Mouse (Mus musculus) liver, embryonic 16.5 days (tissue): ENCODE results near the gene Slc26a6. TPM values are rescaled to one million over a fixed set of nuclear protein-coding genes. Genes with fewer than 3 reads are reported as not detected.

Experiments
- ATAC-seq: fragments of 200-750 bp; cut with Nextera tagmentation; 2 replicates; pipeline ENCODE4 v1.8.0; 2017; ENCODE audit warnings: low read depth, mild to moderate bottlenecking, moderate number of reproducible peaks, moderate library complexity
- H3K27ac ChIP-seq: fragments of 300-500 bp; sonication (generic); 2 replicates; pipeline ENCODE4 v1.5.1; 2014; ENCODE audit warnings: mild to moderate bottlenecking, low read length
- H3K27me3 ChIP-seq: fragments of 300-500 bp; sonication (generic); 2 replicates; pipeline ENCODE4 v1.6.1; 2014; ENCODE audit warnings: low read depth, low read length, mixed read lengths; ENCODE audit not compliant: control insufficient read depth, insufficient read depth
- H3K36me3 ChIP-seq: fragments of 300-500 bp; sonication (generic); 2 replicates; pipeline ENCODE4 v1.6.1; 2014; ENCODE audit warnings: mild to moderate bottlenecking; ENCODE audit not compliant: control insufficient read depth, insufficient read depth
- H3K4me1 ChIP-seq: fragments of 300-500 bp; sonication (generic); 2 replicates; pipeline ENCODE4 v1.6.1; 2014; ENCODE audit warnings: low read depth, low read length, mixed read lengths; ENCODE audit not compliant: control insufficient read depth
- H3K4me2 ChIP-seq: fragments of 300-500 bp; sonication (generic); 2 replicates; pipeline ENCODE4 v1.6.1; 2014; ENCODE audit warnings: low read depth, low read length, mixed read lengths
- H3K4me3 ChIP-seq: fragments of 300-500 bp; sonication (generic); 2 replicates; pipeline ENCODE4 v1.5.1; 2014; ENCODE audit warnings: low read depth, mild to moderate bottlenecking, low read length
- H3K9ac ChIP-seq: fragments of 300-500 bp; sonication (generic); 2 replicates; pipeline ENCODE4 v1.6.1; 2014; ENCODE audit warnings: low read depth, low read length
- H3K9me3 ChIP-seq: fragments of 300-500 bp; sonication (generic); replicated peaks from 2 replicates; pipeline ENCODE4 v1.6.1; 2016; ENCODE audit warnings: low read length; ENCODE audit not compliant: control insufficient read depth
- WGBS: fragments of 180-500 bp; shearing (Covaris S2); extraction: QIAGEN DNeasy Blood & Tissue Kit; methylation state at CpG from one replicate; pipeline ENCODE4 v1.1.7; 2014; ENCODE audit not compliant: insufficient replicate concordance; 5-methylcytosine and 5-hydroxymethylcytosine counted together
- polyA plus RNA-seq: library from polyadenylated mRNA; unstranded; fragments of >200 nt; fragmentation: Nextera tagmentation; extraction: Ambion mirVana; gene quantifications from 2 replicates; pipeline ENCODE4 v1.2.1, GENCODE M21; 2015

Slc26a6 gene
- 4.8 and 4.9 TPM in 2 replicates for polyA plus RNA-seq

DNA sequence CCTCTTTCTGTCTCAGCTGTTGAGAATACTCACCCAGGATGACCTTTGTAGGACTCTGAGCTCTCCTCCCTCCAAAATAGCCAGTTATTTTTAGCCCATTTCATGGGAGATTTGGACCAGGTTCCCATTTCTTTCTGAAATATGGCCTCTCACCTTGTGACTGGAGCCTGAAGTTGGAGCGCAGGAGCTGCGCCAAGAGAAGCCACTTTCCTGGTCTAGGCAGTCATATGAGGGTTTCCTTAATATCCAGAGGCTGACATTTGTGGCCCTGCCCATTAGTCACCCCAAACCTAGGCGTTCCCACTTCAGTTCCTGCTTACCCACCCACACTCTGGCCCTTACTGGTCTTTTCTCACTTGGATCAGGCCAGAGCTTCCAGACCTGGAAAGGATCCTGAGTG, at the start of gene Slc26a6:
Slc26a6 (plus strand) TSS at position 308 of the 400 bp plus-strand sequence.
- Histone ChIP-seq H3K4me1 (peaks cover 15% of the 10 kb centered on the region), H3K4me2 (peak within 1 kb of the TSS; percentile 99), H3K27me3 (no peaks in the 10 kb centered on the region), H3K9ac (peak within 1 kb of the TSS; percentile 71), H3K9me3 (no peaks in the 10 kb centered on the region), H3K4me3 (peak within 1 kb of the TSS; percentile 76), H3K27ac (peak within 1 kb of the TSS; percentile 80), H3K36me3 (no peaks in the 10 kb centered on the region)
- no peak for ATAC-seq
- 73% methylated on average over 3 of the region's 3 CpGs for WGBS

DNA sequence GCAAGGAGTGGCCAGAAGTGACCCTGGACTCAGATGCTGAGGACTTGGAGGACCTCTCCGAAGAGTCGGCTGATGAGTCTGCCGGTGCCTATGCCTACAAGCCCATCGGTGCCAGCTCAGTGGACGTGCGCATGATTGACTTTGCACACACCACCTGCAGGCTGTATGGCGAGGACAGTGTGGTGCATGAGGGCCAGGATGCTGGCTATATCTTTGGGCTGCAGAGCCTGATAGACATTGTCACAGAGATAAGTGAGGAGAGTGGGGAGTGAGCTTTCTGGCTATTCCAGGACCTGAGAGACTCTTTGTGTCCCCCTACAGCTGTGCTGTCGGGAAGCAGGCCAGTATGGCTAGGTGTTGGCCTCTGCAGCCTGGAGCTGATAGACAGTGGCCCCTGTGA, 47.3 kb upstream of the Slc26a6 start:
- Histone ChIP-seq H3K9ac (no peak overlapping the region), H3K4me2 (peak overlapping the region; percentile 14; the same call in 1 of the 2 replicates), H3K27me3 (no peaks in the 10 kb centered on the region), H3K4me1 (peaks cover 53% of the 10 kb centered on the region), H3K27ac (peak overlapping the region; percentile 84), H3K4me3 (no peak overlapping the region), H3K9me3 (no peaks in the 10 kb centered on the region), H3K36me3 (peaks cover 43% of the 10 kb centered on the region)
- WGBS, result 49% methylated on average over 8 of the region's 8 CpGs
- peak; percentile 60 for ATAC-seq

DNA sequence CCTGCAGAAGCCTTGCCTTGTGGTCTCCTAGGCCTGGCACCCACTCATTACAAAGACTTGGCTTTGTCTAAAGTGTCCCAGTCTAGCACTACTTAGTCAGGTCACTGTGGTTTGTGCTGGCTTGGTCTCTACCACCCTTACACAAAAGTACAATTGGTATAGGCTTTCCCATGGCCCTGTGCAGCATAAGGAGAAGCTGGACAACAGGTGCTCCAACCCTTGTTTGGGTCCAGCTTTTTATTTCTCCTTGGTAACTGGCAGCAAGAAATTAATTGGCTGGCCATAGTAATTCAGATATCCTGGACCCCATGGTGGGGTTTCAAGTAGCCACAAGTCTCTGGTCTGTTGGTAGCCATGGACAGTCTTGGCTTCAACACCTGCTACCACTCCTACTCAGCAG, 46.7 kb upstream of the Slc26a6 start:
- peak overlapping the region; percentile 9; the same call in 1 of the 2 replicates for H3K9ac ChIP-seq
- H3K4me2 ChIP-seq, result 0 out of 2 replicates have a peak overlapping the region, but pooled peaks have one; percentile 4
- peaks cover 38% of the 10 kb centered on the region for H3K36me3 ChIP-seq
- no peak for ATAC-seq
- H3K4me3 ChIP-seq, result no peak overlapping the region
- no peaks in the 10 kb centered on the region for H3K27me3 ChIP-seq
- H3K4me1 ChIP-seq, result peaks cover 53% of the 10 kb centered on the region
- no peaks in the 10 kb centered on the region for H3K9me3 ChIP-seq
- peak overlapping the region; percentile 84 for H3K27ac ChIP-seq

DNA sequence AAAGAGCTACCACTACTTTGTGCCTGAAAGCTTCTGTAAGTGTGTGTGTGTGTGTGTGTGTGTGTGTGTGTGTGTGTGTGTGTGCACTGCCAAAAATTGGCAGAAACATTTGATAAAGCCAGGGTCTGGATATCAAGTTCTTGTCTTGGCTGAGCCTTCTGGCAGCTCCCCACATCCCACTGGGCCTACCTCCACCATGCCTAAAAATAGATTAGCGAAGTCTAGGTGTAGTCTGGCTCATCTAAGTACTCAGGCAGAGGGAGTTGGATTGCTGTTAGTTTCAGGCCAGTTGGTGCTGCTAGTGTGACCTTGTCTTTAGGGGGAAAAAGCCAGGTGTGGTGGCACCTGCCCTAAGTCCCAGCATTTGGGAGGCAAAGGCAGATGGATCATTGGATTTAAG, 46.3 kb upstream of the Slc26a6 start:
- Histone ChIP-seq H3K4me3 (no peak overlapping the region), H3K27ac (peak overlapping the region; percentile 84), H3K36me3 (peaks cover 34% of the 10 kb centered on the region), H3K9me3 (no peaks in the 10 kb centered on the region), H3K4me2 (no peak overlapping the region), H3K27me3 (no peaks in the 10 kb centered on the region), H3K4me1 (peaks cover 53% of the 10 kb centered on the region), H3K9ac (peak overlapping the region; percentile 2; the same call in 1 of the 2 replicates)
- 65% methylated on average over 1 of the region's 1 CpGs for WGBS
- no peak for ATAC-seq

DNA sequence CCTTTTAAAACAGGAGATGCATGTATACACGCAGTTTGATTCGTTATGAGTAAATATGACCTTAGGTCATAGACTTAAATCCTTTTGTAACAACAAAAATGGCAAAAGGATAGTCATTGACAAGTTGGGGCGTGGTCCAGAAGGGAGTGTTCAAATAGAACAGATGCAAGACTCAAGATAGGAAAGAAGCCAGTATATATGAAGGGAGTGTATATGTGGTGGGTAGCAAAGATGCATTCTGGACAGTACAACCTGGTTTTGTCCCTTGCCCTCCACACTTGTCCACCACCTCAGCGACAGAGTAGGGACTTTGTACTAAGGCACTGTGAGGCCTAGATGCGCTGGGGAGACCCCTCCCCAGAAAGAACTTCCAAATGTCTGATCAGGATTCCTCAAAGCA, 45.4 kb upstream of the Slc26a6 start:
- H3K4me2 ChIP-seq, result peak overlapping the region; percentile 99
- peak; percentile 79 for ATAC-seq
- 37% methylated on average over 5 of the region's 5 CpGs for WGBS
- no peaks in the 10 kb centered on the region for H3K9me3 ChIP-seq
- peak overlapping the region; percentile 84 for H3K27ac ChIP-seq
- peaks cover 49% of the 10 kb centered on the region for H3K4me1 ChIP-seq
- peak overlapping the region; percentile 39 for H3K4me3 ChIP-seq
- peaks cover 29% of the 10 kb centered on the region for H3K36me3 ChIP-seq
- peak overlapping the region; percentile 65 for H3K9ac ChIP-seq
- H3K27me3 ChIP-seq, result no peaks in the 10 kb centered on the region

DNA sequence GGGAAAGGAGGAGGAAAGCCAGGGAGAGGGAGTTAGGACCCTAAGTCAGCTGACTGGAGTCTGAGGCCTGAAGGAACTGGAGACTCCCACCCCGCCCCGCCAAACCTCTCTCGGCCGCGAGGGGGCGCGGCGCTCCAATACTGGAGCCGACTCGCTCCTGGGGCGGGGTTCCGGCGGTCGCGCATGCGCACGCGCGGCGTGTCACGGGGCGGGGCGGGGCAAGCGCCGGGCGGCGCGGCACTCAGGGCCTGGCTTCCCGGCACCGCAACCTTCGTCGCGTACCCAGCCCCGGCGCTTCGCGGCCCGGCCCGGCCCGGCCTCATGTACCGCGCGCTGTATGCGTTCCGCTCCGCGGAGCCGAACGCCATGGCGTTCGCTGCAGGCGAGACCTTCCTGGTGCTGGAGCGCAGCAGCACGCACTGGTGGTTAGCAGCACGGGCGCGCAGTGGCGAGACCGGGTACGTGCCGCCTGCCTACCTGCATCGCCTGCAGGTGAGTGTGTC, 44.9 kb upstream of the Slc26a6 start, which contains the start of gene Nckipsd:
Nckipsd (plus strand) TSS at position 206 of the 503 bp plus-strand sequence.
- peak within 1 kb of the TSS; percentile 99 for H3K4me2 ChIP-seq
- no peaks in the 10 kb centered on the region for H3K27me3 ChIP-seq
- H3K36me3 ChIP-seq, result peaks cover 27% of the 10 kb centered on the region
- H3K4me1 ChIP-seq, result peaks cover 49% of the 10 kb centered on the region
- ATAC-seq, result peak; percentile 81
- peak within 1 kb of the TSS; percentile 78 for H3K4me3 ChIP-seq
- no peaks in the 10 kb centered on the region for H3K9me3 ChIP-seq
- peak within 1 kb of the TSS; percentile 84 for H3K27ac ChIP-seq
- WGBS, result under 1% methylated on average over 62 of the region's 62 CpGs
- H3K9ac ChIP-seq, result peak within 1 kb of the TSS; percentile 87

DNA sequence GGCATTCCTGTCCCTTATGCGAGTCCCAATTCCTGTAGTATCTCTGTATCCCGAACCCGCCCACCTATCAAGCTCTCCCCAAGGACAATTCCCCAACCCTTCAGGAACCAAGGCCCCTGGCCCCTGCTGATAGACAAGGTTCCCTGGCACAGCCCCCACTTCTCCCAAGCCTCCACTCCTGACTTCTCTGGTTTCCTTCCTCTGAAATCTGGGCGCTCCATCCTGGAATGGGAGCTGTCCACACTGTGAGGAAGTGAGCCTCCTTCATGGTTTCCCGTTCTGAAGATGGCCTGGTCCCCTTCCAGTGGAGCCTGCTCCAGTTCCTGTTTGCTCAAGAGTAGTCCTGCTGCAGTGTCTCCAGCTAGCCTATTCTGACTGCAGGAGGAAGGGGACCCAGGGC, 43.9 kb upstream of the Slc26a6 start:
- H3K36me3 ChIP-seq, result peaks cover 22% of the 10 kb centered on the region

DNA sequence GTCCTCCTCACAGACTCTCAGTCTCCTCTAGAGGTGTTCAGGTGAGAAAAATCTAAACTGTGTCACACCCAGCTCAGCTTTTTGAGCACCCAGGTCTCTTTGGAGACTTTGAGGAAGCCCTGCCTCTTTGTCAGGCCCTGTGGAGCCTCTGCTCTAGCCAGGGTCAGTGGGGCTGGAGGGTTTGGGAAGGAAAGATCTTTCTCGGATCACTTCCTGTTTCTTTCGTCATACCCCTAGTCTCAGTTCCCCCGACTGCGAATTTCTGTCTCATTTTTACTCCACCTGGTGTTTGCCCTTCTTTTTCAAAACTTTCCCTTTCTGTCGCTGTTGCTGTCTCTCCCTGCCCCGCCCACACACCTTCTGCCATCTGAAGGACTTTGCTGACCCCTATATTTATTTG, 43.4 kb upstream of the Slc26a6 start:
- H3K4me2 ChIP-seq, result no peak overlapping the region
- 39% methylated on average over 6 of the region's 6 CpGs for WGBS
- peak overlapping the region; percentile 26; the same call in 1 of the 2 replicates for H3K27ac ChIP-seq
- H3K4me3 ChIP-seq, result no peak overlapping the region
- peaks cover 45% of the 10 kb centered on the region for H3K4me1 ChIP-seq
- no peak for ATAC-seq
- H3K9me3 ChIP-seq, result no peaks in the 10 kb centered on the region
- H3K27me3 ChIP-seq, result no peaks in the 10 kb centered on the region
- H3K9ac ChIP-seq, result no peak overlapping the region
- H3K36me3 ChIP-seq, result peaks cover 19% of the 10 kb centered on the region

More for the DNA sequence above, 43.9 kb upstream of the Slc26a6 start:
- H3K4me2 ChIP-seq, result peak overlapping the region; percentile 99
- H3K27me3 ChIP-seq, result no peaks in the 10 kb centered on the region
- no peak overlapping the region for H3K9ac ChIP-seq
- peak overlapping the region; percentile 78; the same call in 1 of the 2 replicates for H3K4me3 ChIP-seq
- WGBS, result 44% methylated on average over 5 of the region's 5 CpGs
- peak overlapping the region; percentile 26; the same call in 1 of the 2 replicates for H3K27ac ChIP-seq
- peaks cover 49% of the 10 kb centered on the region for H3K4me1 ChIP-seq
- no peak for ATAC-seq
- no peaks in the 10 kb centered on the region for H3K9me3 ChIP-seq

DNA sequence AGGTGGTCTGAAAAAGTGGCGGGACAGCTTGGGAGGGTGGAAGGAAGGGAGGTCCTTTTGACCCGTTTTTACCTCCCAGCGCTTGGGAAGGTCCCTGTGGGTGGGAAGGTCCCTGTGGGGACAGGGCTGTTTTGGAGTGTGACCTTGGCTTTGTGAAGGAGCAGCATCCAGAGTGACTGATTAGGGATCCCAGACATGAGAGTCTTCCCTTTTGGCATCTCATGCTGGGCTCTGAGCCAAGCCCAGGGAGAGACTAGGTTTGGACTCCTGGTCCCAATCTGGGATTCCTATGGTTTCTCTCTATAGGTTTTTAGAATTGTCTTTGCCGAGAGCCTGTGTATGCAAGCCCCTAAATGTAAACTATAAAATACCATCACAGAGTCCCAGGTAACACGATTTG, 42.6 kb upstream of the Slc26a6 start:
- Histone ChIP-seq H3K4me2 (no peak overlapping the region), H3K4me1 (peaks cover 39% of the 10 kb centered on the region), H3K9ac (no peak overlapping the region), H3K9me3 (no peaks in the 10 kb centered on the region), H3K4me3 (no peak overlapping the region), H3K36me3 (peaks cover 14% of the 10 kb centered on the region), H3K27me3 (no peaks in the 10 kb centered on the region), H3K27ac (no peak overlapping the region)
- ATAC-seq, result no peak
- 75% methylated on average over 5 of the region's 5 CpGs for WGBS
